Mouse (Mus musculus) forebrain, embryonic 13.5 days (tissue): ENCODE results near the gene Rfc5. TPM values are rescaled to one million over a fixed set of nuclear protein-coding genes. Genes with fewer than 3 reads are reported as not detected.
"Not testable (repeated sequence)": the region's sequence is repeated elsewhere in the genome, so short reads cannot be mapped to it uniquely, and the experiment has no call there.

ENCODE experiments used
- ATAC-seq: fragments of 200-750 bp; cut with Nextera tagmentation; 2 replicates; pipeline ENCODE4 v1.8.0; 2017
- H3K27ac ChIP-seq: fragments of 300-500 bp; sonication (generic); 2 replicates; pipeline ENCODE4 v1.5.1; 2015; ENCODE audit warnings: inconsistent platforms, mild to moderate bottlenecking, moderate library complexity
- H3K27me3 ChIP-seq: fragments of 300-500 bp; sonication (generic); 2 replicates; pipeline ENCODE4 v1.6.1; 2015; ENCODE audit warnings: mild to moderate bottlenecking, inconsistent platforms
- H3K36me3 ChIP-seq: fragments of 300-500 bp; sonication (generic); 2 replicates; pipeline ENCODE4 v1.6.1; 2015; ENCODE audit warnings: mild to moderate bottlenecking, inconsistent platforms; ENCODE audit not compliant: poor library complexity, severe bottlenecking
- H3K4me1 ChIP-seq: fragments of 300-500 bp; sonication (generic); 2 replicates; pipeline ENCODE4 v1.6.1; 2015; ENCODE audit warnings: inconsistent platforms
- H3K4me2 ChIP-seq: fragments of 300-500 bp; sonication (generic); 2 replicates; pipeline ENCODE4 v1.6.1; 2015; ENCODE audit warnings: inconsistent platforms, mild to moderate bottlenecking, moderate library complexity
- H3K4me3 ChIP-seq: fragments of 300-500 bp; sonication (generic); 2 replicates; pipeline ENCODE4 v1.5.1; 2015; ENCODE audit warnings: mild to moderate bottlenecking, inconsistent platforms
- H3K9ac ChIP-seq: fragments of 300-500 bp; sonication (generic); 2 replicates; pipeline ENCODE4 v1.6.1; 2015; ENCODE audit warnings: mild to moderate bottlenecking, inconsistent platforms
- H3K9me3 ChIP-seq: fragments of 300-500 bp; sonication (generic); replicated peaks from 2 replicates; pipeline ENCODE4 v1.6.1; 2016; ENCODE audit warnings: inconsistent platforms
- WGBS: fragments of 180-500 bp; shearing (Covaris S2); methylation state at CpG from one replicate; pipeline ENCODE4 v1.1.7; 2015; 5-methylcytosine and 5-hydroxymethylcytosine counted together
- polyA plus RNA-seq: library from polyadenylated mRNA; unstranded; fragments of >200 nt; fragmentation: Nextera tagmentation; extraction: Ambion mirVana; gene quantifications from 2 replicates; pipeline ENCODE4 v1.2.1, GENCODE M21; 2015

Gene Rfc5
- 68.3 and 90.8 TPM in 2 replicates for polyA plus RNA-seq

- peak; percentile 97 for ATAC-seq
- WGBS = under 1% methylated on average over 29 of the region's 44 CpGs
- H3K36me3 ChIP-seq = peaks cover 22% of the 10 kb centered on the region
- no peaks in the 10 kb centered on the region for H3K27me3 ChIP-seq
- peaks cover 18% of the 10 kb centered on the region for H3K4me1 ChIP-seq
- peak within 1 kb of the TSS; percentile 57 for H3K27ac ChIP-seq
- no peaks in the 10 kb centered on the region for H3K9me3 ChIP-seq
- peak within 1 kb of the TSS; percentile 81 for H3K4me3 ChIP-seq
- H3K4me2 ChIP-seq = peak within 1 kb of the TSS; percentile 74
- peak within 1 kb of the TSS; percentile 91 for H3K9ac ChIP-seq
These were observed at the start of gene Rfc5 for GRCm38 (mm10) chr5:117388877-117389276. Gene Rfc5, minus strand, starts transcription at chr5:117389047.

GRCm38 (mm10) chr5:117433501-117433900, 44.7 kb upstream of the Rfc5 start:
- WGBS = 93% methylated on average over 7 of the region's 7 CpGs
- not testable (repeated sequence) for H3K27ac ChIP-seq, H3K36me3 ChIP-seq, H3K9me3 ChIP-seq, H3K4me1 ChIP-seq, H3K9ac ChIP-seq, H3K27me3 ChIP-seq, H3K4me3 ChIP-seq, ATAC-seq, H3K4me2 ChIP-seq

- 70% methylated on average over 2 of the region's 2 CpGs for WGBS
- Histone ChIP-seq H3K4me3 (no peak overlapping the region), H3K9me3 (no peaks in the 10 kb centered on the region), H3K4me2 (no peak overlapping the region), H3K27me3 (no peaks in the 10 kb centered on the region), H3K27ac (no peak overlapping the region), H3K9ac (no peak overlapping the region), H3K4me1 (peaks cover 15% of the 10 kb centered on the region), H3K36me3 (no peaks in the 10 kb centered on the region)
- no peak for ATAC-seq
These were observed 28.6 kb upstream of the Rfc5 start for GRCm38 (mm10) chr5:117417442-117417841.

- ATAC-seq = no peak
- Histone ChIP-seq H3K4me1 (peaks cover 15% of the 10 kb centered on the region), H3K27ac (peak overlapping the region; percentile 96; the same call in 1 of the 2 replicates), H3K9ac (peak overlapping the region; percentile 81), H3K27me3 (peaks cover 5% of the 10 kb centered on the region; the same call in 1 of the 2 replicates), H3K4me3 (peak overlapping the region; percentile 71), H3K9me3 (no peaks in the 10 kb centered on the region), H3K4me2 (peak overlapping the region; percentile 70), H3K36me3 (no peaks in the 10 kb centered on the region)
- 21% methylated on average over 19 of the region's 19 CpGs for WGBS
These were observed 26.4 kb upstream of the Rfc5 start for GRCm38 (mm10) chr5:117415011-117415912.

GRCm38 (mm10) chr5:117414611-117415010, 25.8 kb upstream of the Rfc5 start:
- Histone ChIP-seq H3K4me1 (peaks cover 15% of the 10 kb centered on the region), H3K4me2 (peak overlapping the region; percentile 70), H3K4me3 (peak overlapping the region; percentile 71), H3K27ac (peak overlapping the region; percentile 96), H3K27me3 (peaks cover 6% of the 10 kb centered on the region), H3K9me3 (no peaks in the 10 kb centered on the region), H3K9ac (peak overlapping the region; percentile 81), H3K36me3 (no peaks in the 10 kb centered on the region)
- 0 out of 2 replicates have a peak, but pooled peaks have one; percentile 1 for ATAC-seq
- 0% methylated on average over 10 of the region's 10 CpGs for WGBS

GRCm38 (mm10) chr5:117413507-117414501, 25.0 kb upstream of the Rfc5 start, which contains the start of gene Ksr2:
Gene Ksr2, plus strand, starts transcription at chr5:117414000.
- no peaks in the 10 kb centered on the region for H3K9me3 ChIP-seq
- H3K4me2 ChIP-seq = peak within 1 kb of the TSS; percentile 70
- H3K27ac ChIP-seq = peak within 1 kb of the TSS; percentile 96
- peak within 1 kb of the TSS; percentile 81 for H3K9ac ChIP-seq
- peaks cover 13% of the 10 kb centered on the region for H3K27me3 ChIP-seq
- H3K4me3 ChIP-seq = peak within 1 kb of the TSS; percentile 71
- under 1% methylated on average over 65 of the region's 89 CpGs for WGBS
- peak; percentile 94 for ATAC-seq
- no peaks in the 10 kb centered on the region for H3K36me3 ChIP-seq
- peaks cover 15% of the 10 kb centered on the region for H3K4me1 ChIP-seq

GRCm38 (mm10) chr5:117409369-117409768, 20.5 kb upstream of the Rfc5 start:
- no peak overlapping the region for H3K4me3 ChIP-seq
- no peak overlapping the region for H3K27ac ChIP-seq
- no peak overlapping the region for H3K9ac ChIP-seq
- no peaks in the 10 kb centered on the region for H3K36me3 ChIP-seq
- 76% methylated on average over 6 of the region's 6 CpGs for WGBS
- no peak for ATAC-seq
- no peak overlapping the region for H3K4me2 ChIP-seq
- H3K27me3 ChIP-seq = peaks cover 13% of the 10 kb centered on the region
- peaks cover 5% of the 10 kb centered on the region for H3K4me1 ChIP-seq
- H3K9me3 ChIP-seq = no peaks in the 10 kb centered on the region

- Histone ChIP-seq H3K4me3 (no peak overlapping the region), H3K4me1 (peaks cover 2% of the 10 kb centered on the region), H3K9me3 (no peaks in the 10 kb centered on the region), H3K4me2 (no peak overlapping the region), H3K9ac (no peak overlapping the region), H3K27ac (no peak overlapping the region), H3K27me3 (peaks cover 13% of the 10 kb centered on the region), H3K36me3 (no peaks in the 10 kb centered on the region)
- ATAC-seq = no peak
- 71% methylated on average over 4 of the region's 4 CpGs for WGBS
These were observed 19.4 kb upstream of the Rfc5 start for GRCm38 (mm10) chr5:117408216-117408615.

GRCm38 (mm10) chr5:117404671-117405070, 15.8 kb upstream of the Rfc5 start:
- not testable (repeated sequence) for H3K4me3 ChIP-seq, H3K27ac ChIP-seq, H3K4me1 ChIP-seq, ATAC-seq, H3K9me3 ChIP-seq, H3K27me3 ChIP-seq, H3K36me3 ChIP-seq, H3K4me2 ChIP-seq, H3K9ac ChIP-seq
- 87% methylated on average over 2 of the region's 2 CpGs for WGBS

GRCm38 (mm10) chr5:117403609-117404008, 14.8 kb upstream of the Rfc5 start:
- H3K27ac ChIP-seq = no peak overlapping the region
- H3K27me3 ChIP-seq = no peaks in the 10 kb centered on the region
- no peak overlapping the region for H3K4me2 ChIP-seq
- no peaks in the 10 kb centered on the region for H3K4me1 ChIP-seq
- no peak for ATAC-seq
- WGBS = 90% methylated on average over 8 of the region's 8 CpGs
- no peak overlapping the region for H3K4me3 ChIP-seq
- H3K9me3 ChIP-seq = no peaks in the 10 kb centered on the region
- H3K9ac ChIP-seq = no peak overlapping the region
- H3K36me3 ChIP-seq = no peaks in the 10 kb centered on the region

- Histone ChIP-seq H3K27ac (no peak overlapping the region), H3K27me3 (no peaks in the 10 kb centered on the region), H3K4me1 (no peaks in the 10 kb centered on the region; the same call in 1 of the 2 replicates), H3K4me2 (no peak overlapping the region), H3K36me3 (no peaks in the 10 kb centered on the region), H3K4me3 (no peak overlapping the region), H3K9me3 (no peaks in the 10 kb centered on the region), H3K9ac (no peak overlapping the region)
- 80% methylated on average over 9 of the region's 9 CpGs for WGBS
- no peak for ATAC-seq
These were observed 10.4 kb upstream of the Rfc5 start for GRCm38 (mm10) chr5:117399281-117399680.
